Mouse (Mus musculus): ENCODE data around the gene Ifi202b. TPM values are rescaled to one million over a fixed set of nuclear protein-coding genes. Genes with fewer than 3 reads are reported as not detected.
"Not testable (repeated sequence)": the region's sequence is repeated elsewhere in the genome, so short reads cannot be mapped to it uniquely, and the experiment has no call there.

Ifi202b gene
- total RNA-seq, 2 experiments from 2014 or later: not detected

GRCm38 (mm10) chr1:173913256-173913791 is 69.2 kb downstream of the Ifi202b start:
- intact Hi-C loops (cut with DNase I); DNase-seq: not testable (repeated sequence)

Other genes with a start within 250 kb of the Ifi202b start
- gene Ifi207, start 241.0 kb downstream of the Ifi202b start, total RNA-seq (2021): 1 to 10 TPM in 1 of 2 experiments, under 1 TPM in 1; 0.99 to 1.7 TPM
- 1 to 10 TPM; 1.2 to 1.5 TPM for gene Ifi204, start 215.8 kb downstream of the Ifi202b start, total RNA-seq (2021)
- gene Ifi211, start 69.7 kb downstream of the Ifi202b start, total RNA-seq (2021): 1 to 10 TPM in 1 of 2 experiments, under 1 TPM in 1; 0.47 to 1.0 TPM
- gene Mndal, start 40.3 kb downstream of the Ifi202b start, total RNA-seq (2021): 10 to 100 TPM; 12.0 to 14.8 TPM
- 10 to 100 TPM; 10.7 to 12.3 TPM for gene Ifi203, start 40.1 kb downstream of the Ifi202b start, total RNA-seq (2021)
- under 1 TPM; 0.45 to 0.69 TPM for gene Ifi205, start 49.1 kb upstream of the Ifi202b start, total RNA-seq (2021)
- gene Olfr433, start 58.0 kb upstream of the Ifi202b start, total RNA-seq (2021): not detected
- not detected for gene Olfr432, start 66.5 kb upstream of the Ifi202b start, total RNA-seq (2021)
- not detected for gene Olfr430, start 83.9 kb upstream of the Ifi202b start, total RNA-seq (2021)
- gene Olfr429, start 101.6 kb upstream of the Ifi202b start, total RNA-seq (2021): not detected
- gene Olfr427, start 114.1 kb upstream of the Ifi202b start, total RNA-seq (2021): not detected
- not detected for gene Olfr231, start 138.4 kb upstream of the Ifi202b start, total RNA-seq (2021)
- not detected for gene Olfr424, start 148.8 kb upstream of the Ifi202b start, total RNA-seq (2021)
- not detected for gene Olfr420, start 172.9 kb upstream of the Ifi202b start, total RNA-seq (2021)
- gene Spta1, start 190.0 kb upstream of the Ifi202b start, total RNA-seq (2021): 10 to 100 TPM in 1 of 2 experiments, 1 to 10 TPM in 1; 9.6 to 10.3 TPM

Measured in heart, postnatal 10 days (tissue).